Comparison of ENCODE assay signal across 11 mouse cellular contexts in the genomic region with DNA sequence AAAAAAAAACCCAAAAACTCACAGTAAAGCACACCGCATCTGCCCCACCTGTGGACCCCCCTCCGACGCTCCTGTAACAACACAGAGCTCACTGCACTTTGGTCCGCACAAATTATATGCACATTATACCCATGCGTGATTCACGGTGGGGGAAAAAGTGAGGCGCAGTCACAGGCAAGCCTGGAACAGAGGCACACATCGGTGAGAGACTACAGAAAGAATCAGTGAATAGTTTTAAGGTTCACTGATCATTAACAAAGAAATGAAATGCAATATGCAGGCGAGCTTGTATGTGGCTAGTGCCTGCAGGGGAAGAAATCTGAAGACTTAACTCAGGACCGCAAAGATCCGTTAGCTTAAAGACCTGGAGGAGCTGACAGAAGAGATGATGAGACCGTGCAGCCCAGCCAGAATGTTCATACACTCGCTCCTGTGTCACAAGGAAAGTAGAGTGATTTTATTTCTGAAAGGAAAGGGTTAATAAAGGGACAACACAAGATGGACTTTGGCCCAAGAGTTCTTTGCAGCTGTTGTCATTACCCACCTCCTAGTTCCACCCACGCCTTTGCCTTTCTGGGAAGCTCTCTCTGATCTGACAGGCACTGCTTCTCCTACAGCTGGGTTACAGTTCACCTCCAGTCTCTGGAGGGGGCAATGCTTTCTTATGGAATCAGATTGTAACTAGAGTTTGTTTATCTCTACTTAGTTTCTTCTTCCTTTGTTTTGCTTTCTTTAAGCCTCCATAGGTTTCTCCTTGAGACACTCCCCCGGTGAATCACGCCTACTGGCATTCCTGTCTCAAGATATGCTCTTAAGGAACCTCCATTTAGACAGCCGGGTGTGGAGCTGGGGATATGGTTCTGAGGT. TPM values are rescaled to one million over a fixed set of nuclear protein-coding genes. Genes with fewer than 3 reads are reported as not detected.
DNase-seq lines count a peak whose midpoint lies in the region; ATAC-seq and TF ChIP-seq lines count a peak whose summit lies in the region.
"Had no signal": no experiment of that assay in that cellular context is flagged by ENCODE, and none has a peak within 500 bp of the region (broad histone marks: within the 10 kb centered on the region; RNA-seq: fewer than 3 reads in every experiment).

No protein-coding gene starts in this region.

- H3K36me3 ChIP-seq in embryonic facial prominence, embryonic 11.5 days (replicated peaks; ENCODE audit: control insufficient read depth, insufficient read depth, low read depth, low read length), result no peaks in the 10 kb centered on the region
- no peaks in the 10 kb centered on the region for H3K36me3 ChIP-seq in embryonic facial prominence, embryonic 10.5 days (replicated peaks)
- H3K36me3 ChIP-seq in lung, postnatal 0 days (ENCODE audit: insufficient read depth, low read length), result no peaks in the 10 kb centered on the region
- H3K36me3 ChIP-seq in kidney, embryonic 14.5 days (ENCODE audit: control insufficient read depth, insufficient read depth, low read length), result no peaks in the 10 kb centered on the region
- no peaks in the 10 kb centered on the region for H3K36me3 ChIP-seq in stomach, embryonic 16.5 days (ENCODE audit: control insufficient read depth, insufficient read depth, low read length)

- ATAC-seq in embryonic facial prominence, embryonic 11.5 days (replicated peaks; ENCODE audit: insufficient number of reproducible peaks, low FRiP score, low TSS enrichment, low read depth), result no peak
- peak; percentile 61 for ATAC-seq in lung, postnatal 0 days
- peak; percentile 90 for ATAC-seq in kidney, embryonic 14.5 days (ENCODE audit: low FRiP score, low TSS enrichment)
- peak; percentile 62; the same call in 1 of the 2 replicates for ATAC-seq in stomach, embryonic 16.5 days (ENCODE audit: insufficient read depth, low FRiP score)

- H3K9ac ChIP-seq in embryonic facial prominence, embryonic 11.5 days (replicated peaks; ENCODE audit: low read length), result no peak overlapping the region
- no peak overlapping the region for H3K9ac ChIP-seq in lung, postnatal 0 days (replicated peaks; ENCODE audit: low read depth)
- H3K9ac ChIP-seq in kidney, embryonic 14.5 days (ENCODE audit: low read depth, low read length), result no peak overlapping the region
- no peak overlapping the region for H3K9ac ChIP-seq in stomach, embryonic 16.5 days (ENCODE audit: low read length)

- no peak overlapping the region for H3K27ac ChIP-seq in embryonic facial prominence, embryonic 11.5 days (replicated peaks; ENCODE audit: low read depth, low read length)
- H3K27ac ChIP-seq in embryonic facial prominence, embryonic 10.5 days (replicated peaks), result no peak overlapping the region
- H3K27ac ChIP-seq in lung, postnatal 0 days (ENCODE audit: low read length), result no peak overlapping the region
- peak overlapping the region; percentile 77; the same call in 1 of the 2 replicates for H3K27ac ChIP-seq in kidney, embryonic 14.5 days (ENCODE audit: low read depth, low read length)
- peak overlapping the region; percentile 53 for H3K27ac ChIP-seq in stomach, embryonic 16.5 days (ENCODE audit: low read length)

- H3K27me3 ChIP-seq in embryonic facial prominence, embryonic 11.5 days (ENCODE audit: control insufficient read depth, insufficient read depth, low read length), result no peaks in the 10 kb centered on the region
- no peaks in the 10 kb centered on the region for H3K27me3 ChIP-seq in embryonic facial prominence, embryonic 10.5 days (replicated peaks; ENCODE audit: low read depth, poor library complexity, severe bottlenecking)
- no peaks in the 10 kb centered on the region for H3K27me3 ChIP-seq in lung, postnatal 0 days (replicated peaks; ENCODE audit: insufficient read depth, low read length)
- H3K27me3 ChIP-seq in kidney, embryonic 14.5 days (ENCODE audit: control insufficient read depth, insufficient read depth, low read length), result no peaks in the 10 kb centered on the region
- no peaks in the 10 kb centered on the region for H3K27me3 ChIP-seq in stomach, embryonic 16.5 days (ENCODE audit: control insufficient read depth, insufficient read depth, low read length)

- peak; percentile 31 for TF ChIP-seq CTCF in lung, postnatal 0 days (IDR thresholded peaks at IDR 0.05)

- WGBS in embryonic facial prominence, embryonic 11.5 days, result 66% methylated on average over 17 of the region's 17 CpGs
- 66% methylated on average over 17 of the region's 17 CpGs for WGBS in embryonic facial prominence, embryonic 10.5 days
- 65% methylated on average over 17 of the region's 17 CpGs for WGBS in lung, postnatal 0 days
- 27% methylated on average over 17 of the region's 17 CpGs for WGBS in kidney, embryonic 14.5 days
- 61% methylated on average over 17 of the region's 17 CpGs for WGBS in stomach, embryonic 16.5 days

- peak; percentile 26 for DNase-seq in embryonic facial prominence, embryonic 11.5 days (ENCODE audit: low spot score)
- DNase-seq in embryonic facial prominence, embryonic 10.5 days (ENCODE audit: low spot score), result no peak
- peak; percentile 69 for DNase-seq in lung, postnatal 0 days (ENCODE audit: low spot score)
- DNase-seq in lung, postnatal 14 days, result no peak
- DNase-seq in cerebellum, adult 9-10 months, result no peak
- DNase-seq in thymus, postnatal 14 days, result no peak
- DNase-seq: cerebellum, adult 2 months; right cerebral cortex, postnatal 14 days had no signal

- H3K4me1 ChIP-seq in embryonic facial prominence, embryonic 11.5 days (ENCODE audit: control insufficient read depth, insufficient read depth, low read length), result no peaks in the 10 kb centered on the region
- peaks cover 11% of the 10 kb centered on the region; the same call in 1 of the 2 replicates for H3K4me1 ChIP-seq in embryonic facial prominence, embryonic 10.5 days
- H3K4me1 ChIP-seq in lung, postnatal 0 days (ENCODE audit: insufficient read depth, low read depth, low read length), result peaks cover 3% of the 10 kb centered on the region; the same call in 1 of the 2 replicates
- H3K4me1 ChIP-seq in kidney, embryonic 14.5 days (ENCODE audit: control insufficient read depth, insufficient read depth, low read length), result peaks cover 16% of the 10 kb centered on the region
- H3K4me1 ChIP-seq in stomach, embryonic 16.5 days (ENCODE audit: control insufficient read depth, insufficient read depth, low read length), result 0 out of 2 replicates have a peak, but pooled peaks cover 8% of the 10 kb centered on the region

- no peak overlapping the region for H3K4me2 ChIP-seq in embryonic facial prominence, embryonic 11.5 days (ENCODE audit: low read depth, low read length)
- no peak overlapping the region for H3K4me2 ChIP-seq in lung, postnatal 0 days (replicated peaks; ENCODE audit: low read depth, low read length)
- H3K4me2 ChIP-seq in kidney, embryonic 14.5 days (replicated peaks; ENCODE audit: low read depth, low read length), result peak overlapping the region; percentile 21
- H3K4me2 ChIP-seq in stomach, embryonic 16.5 days (ENCODE audit: low read depth, low read length), result peak overlapping the region; percentile 19; the same call in 1 of the 2 replicates

- H3K4me3 ChIP-seq in embryonic facial prominence, embryonic 11.5 days (ENCODE audit: low read depth, low read length), result no peak overlapping the region
- H3K4me3 ChIP-seq in embryonic facial prominence, embryonic 10.5 days, result no peak overlapping the region
- no peak overlapping the region for H3K4me3 ChIP-seq in lung, postnatal 0 days (ENCODE audit: low read depth, low read length)
- no peak overlapping the region for H3K4me3 ChIP-seq in kidney, embryonic 14.5 days (ENCODE audit: low read length)
- no peak overlapping the region for H3K4me3 ChIP-seq in stomach, embryonic 16.5 days (replicated peaks; ENCODE audit: low read length)

- no peaks in the 10 kb centered on the region for H3K9me3 ChIP-seq in embryonic facial prominence, embryonic 11.5 days (replicated peaks; ENCODE audit: control insufficient read depth, low read length)
- no peaks in the 10 kb centered on the region for H3K9me3 ChIP-seq in embryonic facial prominence, embryonic 10.5 days
- no peaks in the 10 kb centered on the region for H3K9me3 ChIP-seq in lung, postnatal 0 days (ENCODE audit: low read length)
- no peaks in the 10 kb centered on the region for H3K9me3 ChIP-seq in kidney, embryonic 14.5 days (ENCODE audit: control insufficient read depth, low read length)
- 0 out of 2 replicates have a peak, but pooled peaks cover 3% of the 10 kb centered on the region for H3K9me3 ChIP-seq in stomach, embryonic 16.5 days (replicated peaks; ENCODE audit: control insufficient read depth, low read length)

- TF ChIP-seq EP300 in lung, postnatal 0 days (IDR thresholded peaks at IDR 0.05), result no peak

RNA-seq across cellular contexts. Expression of a gene that starts 7.9 kb away (rescaled TPM):
- 14.3 and 15.0 TPM in 2 replicates for polyA plus RNA-seq in embryonic facial prominence, embryonic 11.5 days (2014; fragmentation: Nextera tagmentation; extraction: Ambion mirVana)
- 7.9 and 8.5 TPM in 2 replicates for polyA plus RNA-seq in embryonic facial prominence, embryonic 10.5 days (2016; fragmentation: Nextera tagmentation; extraction: Ambion mirVana)
- polyA plus RNA-seq in lung, postnatal 0 days (2015; fragmentation: Nextera tagmentation; extraction: Ambion mirVana), result 15.7 and 16.7 TPM in 2 replicates
- 22.1 and 35.0 TPM in 2 replicates for polyA plus RNA-seq in kidney, embryonic 14.5 days (2014; fragmentation: Nextera tagmentation; extraction: Ambion mirVana)
- 10.2 and 10.5 TPM in 2 replicates for polyA plus RNA-seq in stomach, embryonic 16.5 days (2015; fragmentation: Nextera tagmentation; extraction: Ambion mirVana)

RNA-seq across cellular contexts. Expression of a gene that starts 47.3 kb away (rescaled TPM):
- polyA plus RNA-seq in embryonic facial prominence, embryonic 11.5 days (2014; fragmentation: Nextera tagmentation; extraction: Ambion mirVana), result not detected in 2 replicates
- not detected in 2 replicates for polyA plus RNA-seq in embryonic facial prominence, embryonic 10.5 days (2016; fragmentation: Nextera tagmentation; extraction: Ambion mirVana)
- polyA plus RNA-seq in lung, postnatal 0 days (2015; fragmentation: Nextera tagmentation; extraction: Ambion mirVana), result 0.29 and 0.44 TPM in 2 replicates
- polyA plus RNA-seq in kidney, embryonic 14.5 days (2014; fragmentation: Nextera tagmentation; extraction: Ambion mirVana), result 0.74 and 0.89 TPM in 2 replicates
- 0.36 and 0.37 TPM in 2 replicates for polyA plus RNA-seq in stomach, embryonic 16.5 days (2015; fragmentation: Nextera tagmentation; extraction: Ambion mirVana)
- polyA plus RNA-seq: cerebellum, adult 2 months; limb, embryonic 11.5 days had no signal

Comparison
In these comparisons a context has a peak if more than half of its experiments do, and no peak if none do; other contexts are left out.
1. DNase-seq: peak in embryonic facial prominence, embryonic 11.5 days (single experiment) and lung, postnatal 0 days (single experiment); none in embryonic facial prominence, embryonic 10.5 days (single experiment), lung, postnatal 14 days (single experiment), cerebellum, adult 9-10 months (single experiment) and thymus, postnatal 14 days (single experiment).
2. H3K27ac ChIP-seq: peak in kidney, embryonic 14.5 days (single experiment) and stomach, embryonic 16.5 days (single experiment); none in embryonic facial prominence, embryonic 11.5 days (single experiment), embryonic facial prominence, embryonic 10.5 days (single experiment) and lung, postnatal 0 days (single experiment).
3. H3K4me2 ChIP-seq: peak in kidney, embryonic 14.5 days (single experiment) and stomach, embryonic 16.5 days (single experiment); none in embryonic facial prominence, embryonic 11.5 days (single experiment) and lung, postnatal 0 days (single experiment).